Mouse (Mus musculus) megakaryocyte, adult 5-6 weeks (primary cell): ENCODE measurements around the gene Hcrt. TPM values are rescaled to one million over a fixed set of nuclear protein-coding genes. Genes with fewer than 3 reads are reported as not detected.

Experiments used
- ATAC-seq: 2 replicates; pipeline ENCODE4 v1.8.0; 2016; ENCODE audit warnings: mild to moderate bottlenecking, inconsistent platforms; ENCODE audit not compliant: poor library complexity, severe bottlenecking
- total RNA-seq, 2 experiments: library from RNA; stranded (forward) in 1 of 2; stranded (reverse) in 1 of 2; fragments of 153-499, 151-499 nt in 1 of 2; fragments of 221-1000, 200-1000 nt in 1 of 2; gene quantifications; 2 replicates each; pipeline versions ENCODE4 v1.2.3 to v1.2.4; 2015 to 2017

Gene Hcrt
- total RNA-seq, 2 experiments from 2014 or later, result not detected

- no peak for ATAC-seq
Measured at GRCm38 (mm10) chr11:100737105-100737733, 25.5 kb downstream of the Hcrt start.

- ATAC-seq, result no peak
Measured at GRCm38 (mm10) chr11:100736746-100737080, 26.0 kb downstream of the Hcrt start.

DNA sequence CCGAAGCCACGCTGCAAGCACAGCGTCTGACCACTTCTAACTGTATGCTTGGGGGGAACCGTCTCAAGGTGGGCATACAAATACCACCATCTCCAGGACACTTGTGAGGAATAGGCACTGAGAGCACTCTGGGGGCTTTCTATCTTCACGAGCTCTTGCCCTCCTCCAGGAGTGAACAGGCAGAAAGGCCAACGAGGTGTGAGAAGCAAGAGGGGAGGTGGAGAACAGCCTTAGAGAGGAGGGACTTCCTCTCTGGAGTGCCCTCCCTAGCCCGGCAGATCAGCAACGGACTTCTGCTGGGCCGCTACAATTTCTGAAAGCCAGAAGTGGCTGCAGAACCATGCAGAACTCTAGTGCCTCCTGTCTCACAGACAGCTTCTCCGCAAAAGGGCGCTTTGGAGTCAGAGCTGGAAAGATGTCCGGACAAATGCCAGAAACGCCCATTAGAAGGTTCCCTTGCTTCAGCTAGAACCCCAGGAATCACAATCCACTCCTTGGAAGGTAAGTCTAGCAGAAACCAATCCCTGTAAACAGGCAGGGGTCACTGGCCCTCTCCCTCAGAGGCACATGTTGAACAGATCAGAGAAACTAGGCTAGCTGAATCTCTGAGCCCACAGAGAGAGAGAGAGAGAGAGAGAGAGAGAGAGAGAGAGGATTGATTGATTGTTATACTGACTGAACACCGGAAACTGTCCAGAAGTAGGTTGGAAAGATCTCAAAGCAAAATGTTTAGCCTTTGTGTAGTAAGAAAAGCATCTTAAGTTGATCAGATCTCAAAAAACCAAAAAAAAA is 26.6 kb downstream of the Hcrt start:
- ATAC-seq, result peak; percentile 14; the same call in 1 of the 2 replicates

DNA sequence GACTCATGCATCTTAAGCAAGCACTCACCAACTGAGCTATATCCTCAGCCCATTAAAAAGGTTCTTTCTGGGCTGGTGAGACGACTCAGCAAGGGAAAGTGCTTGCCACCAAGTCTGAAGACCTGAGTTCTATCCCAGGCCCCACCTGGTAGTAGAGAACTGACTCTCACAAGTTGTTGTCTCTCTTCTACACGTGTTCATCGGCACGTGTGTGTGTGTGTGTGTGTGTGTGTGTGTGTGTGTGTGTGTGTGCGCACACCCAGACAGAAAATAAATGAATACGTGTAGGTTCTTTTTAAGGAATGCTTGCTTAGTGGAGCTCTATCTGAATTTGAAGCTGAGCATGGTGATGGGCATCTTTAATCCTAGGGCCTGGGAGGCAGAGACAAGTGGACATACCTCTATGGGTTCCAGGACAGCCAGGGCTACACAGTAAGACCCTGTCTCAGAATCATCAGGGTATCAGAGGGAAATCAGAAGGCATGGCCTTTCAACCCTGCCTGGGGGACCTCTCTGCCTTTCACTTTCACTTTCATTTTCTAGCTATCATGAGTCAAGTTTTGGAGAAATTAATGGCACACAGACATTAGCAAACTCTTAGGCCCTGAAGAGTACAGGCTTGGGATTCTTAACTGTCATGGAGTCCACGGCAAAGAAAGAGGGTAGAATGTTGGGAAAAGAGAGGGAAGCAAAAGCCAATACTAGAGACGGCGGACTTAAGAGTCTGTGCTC is 27.4 kb downstream of the Hcrt start:
- no peak for ATAC-seq

DNA sequence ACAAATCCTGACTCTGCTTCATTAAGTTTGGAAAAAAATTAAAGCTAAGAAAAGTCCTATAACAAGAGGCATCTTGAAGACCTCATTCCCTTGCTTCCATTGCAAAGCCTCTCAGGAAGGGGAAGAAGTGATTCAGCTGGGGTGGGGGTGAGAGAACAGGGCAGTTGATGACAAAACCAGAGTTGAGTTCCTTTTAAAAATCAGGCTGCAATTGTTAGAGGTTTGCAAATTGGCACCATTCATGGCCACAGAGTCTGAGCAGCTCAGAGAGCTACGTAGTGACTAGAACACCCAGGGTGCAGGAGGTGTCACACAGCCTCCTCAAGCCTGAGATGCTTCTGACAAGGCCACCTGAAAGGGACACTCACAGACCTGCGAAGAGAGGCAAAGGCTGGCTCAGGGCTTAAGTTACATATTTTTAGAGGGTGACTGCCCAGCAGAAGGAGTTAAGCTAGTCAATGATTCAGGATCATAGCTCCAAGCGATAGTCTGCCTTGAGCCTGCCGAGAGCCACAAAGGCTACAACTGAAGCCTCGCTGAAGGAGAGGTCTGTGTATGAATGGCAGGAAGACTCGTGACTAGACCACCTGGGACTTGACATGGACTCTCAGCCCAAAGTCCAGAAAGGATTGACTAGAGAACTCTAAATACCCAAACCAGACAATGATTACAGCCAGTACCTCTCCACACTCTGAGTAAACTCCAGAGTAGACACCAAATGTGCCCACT is 32.1 kb downstream of the Hcrt start:
- peak; percentile 68 for ATAC-seq

DNA sequence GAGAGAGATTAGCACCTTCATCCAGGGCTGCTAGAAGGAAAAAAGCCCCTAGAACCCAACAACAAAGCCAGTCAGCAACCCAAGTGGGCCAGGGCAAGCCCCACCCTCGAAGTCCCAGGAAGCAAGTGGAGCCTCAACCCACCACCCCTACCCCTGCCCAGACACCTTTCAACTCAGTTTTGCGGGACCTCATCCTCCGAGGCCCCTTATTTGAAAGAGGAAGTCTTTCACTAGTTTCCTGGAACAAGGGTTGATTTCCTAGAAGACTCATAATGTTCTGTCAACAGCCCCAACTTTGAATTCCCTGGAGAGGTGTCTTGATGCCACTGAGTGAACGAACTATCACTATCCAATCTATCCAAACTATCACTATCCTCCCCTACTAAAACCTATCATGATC is 32.8 kb downstream of the Hcrt start:
- ATAC-seq, result no peak

DNA sequence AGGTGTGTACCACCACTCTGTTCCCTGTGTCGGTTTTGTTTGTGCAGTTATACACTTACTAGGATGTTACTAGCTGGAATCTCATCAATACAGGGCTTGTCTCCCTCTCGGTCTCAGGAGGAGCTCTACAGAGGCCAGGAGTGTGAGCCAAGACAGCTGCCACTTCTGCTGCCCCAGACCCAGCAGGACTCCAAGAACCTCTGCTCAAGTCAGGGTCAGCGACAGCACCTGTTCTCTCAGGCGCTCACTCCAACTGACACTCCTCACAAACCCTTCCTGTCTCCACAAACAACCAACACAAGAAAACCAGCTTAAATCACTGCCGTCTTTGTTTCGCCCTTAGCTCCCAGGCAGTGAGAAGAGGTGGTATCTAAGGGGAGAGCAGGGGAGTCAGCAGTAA is 34.1 kb downstream of the Hcrt start:
- no peak for ATAC-seq

DNA sequence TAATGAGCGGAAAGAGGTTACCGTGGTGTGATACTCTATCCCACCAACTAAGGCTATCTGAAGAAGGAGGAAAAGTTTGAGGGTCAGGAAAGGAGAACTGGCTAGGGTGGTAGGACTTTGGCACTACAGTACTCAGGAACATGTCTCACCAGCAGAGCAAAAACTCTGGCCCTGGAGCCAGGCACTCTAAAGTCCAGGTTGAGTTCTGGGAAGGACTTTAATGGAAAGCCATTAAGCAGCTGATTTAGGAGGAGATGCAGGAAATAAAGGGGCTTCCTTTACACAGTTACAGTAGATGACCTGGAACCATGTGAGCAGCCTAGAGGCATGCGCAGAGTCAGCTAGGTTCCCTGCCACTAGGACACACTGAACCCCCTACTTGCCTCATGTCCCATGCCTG is 35.5 kb downstream of the Hcrt start:
- ATAC-seq, result no peak

DNA sequence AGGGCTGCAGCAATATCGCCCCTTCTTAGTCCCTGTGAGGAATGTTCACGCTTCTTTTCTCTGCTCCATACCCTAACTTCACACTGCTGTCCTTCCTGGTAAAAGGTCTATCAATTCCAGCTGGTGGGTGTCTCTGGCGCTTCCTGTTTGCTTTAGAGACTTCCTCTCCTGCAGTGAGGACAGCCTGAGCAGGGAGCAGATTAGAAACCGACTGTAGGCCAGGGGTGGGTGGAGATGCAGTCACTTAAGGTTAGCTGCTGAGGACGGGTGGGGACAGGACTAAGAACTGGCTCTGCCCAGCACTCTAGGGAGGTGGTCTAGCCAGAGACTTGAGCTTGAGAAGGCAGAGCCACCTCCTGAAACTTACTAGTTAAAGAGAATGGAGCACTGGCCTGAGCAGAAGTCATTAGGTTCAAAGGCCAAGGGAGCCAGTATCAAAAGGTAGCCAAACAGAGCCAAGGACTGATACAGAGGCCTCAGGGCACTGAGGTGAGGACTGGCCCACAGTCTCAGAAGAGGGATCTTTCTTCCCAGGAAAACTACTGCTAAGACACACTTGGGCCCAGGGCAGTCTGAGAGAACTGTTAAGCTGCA is 37.7 kb downstream of the Hcrt start:
- ATAC-seq, result peak; percentile 24; the same call in 1 of the 2 replicates

DNA sequence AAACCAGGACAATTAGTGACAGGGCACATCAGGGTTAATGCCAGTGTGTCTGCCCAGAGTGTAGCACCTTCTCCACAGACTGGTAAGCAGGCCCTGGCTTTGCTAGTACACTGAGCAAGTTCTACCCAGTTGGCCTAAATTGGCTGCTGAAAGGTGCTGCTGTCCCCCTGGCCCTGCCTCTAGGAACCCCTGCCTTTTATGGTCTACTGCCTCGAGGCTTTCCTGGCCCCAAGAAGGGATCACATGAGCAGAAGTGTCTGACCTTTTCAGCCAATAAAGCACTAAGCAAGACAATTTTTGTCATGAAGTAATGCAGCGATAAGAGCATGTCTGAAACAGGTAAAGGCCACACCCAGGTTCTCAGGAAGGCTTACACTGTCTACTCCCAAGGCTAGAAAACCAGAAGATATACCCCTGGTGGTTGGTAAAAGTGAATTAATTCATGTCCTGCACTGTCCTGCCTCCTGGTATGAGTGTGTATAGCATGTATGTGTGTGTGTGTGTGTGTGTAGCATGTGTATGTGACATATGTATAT is 40.2 kb downstream of the Hcrt start:
- ATAC-seq, result no peak

- ATAC-seq, result peak; percentile 43
Measured at GRCm38 (mm10) chr11:100721776-100722492, 40.8 kb downstream of the Hcrt start.

GRCm38 (mm10) chr11:100721254-100721653 is 41.5 kb downstream of the Hcrt start:
- ATAC-seq, result peak; percentile 41

DNA sequence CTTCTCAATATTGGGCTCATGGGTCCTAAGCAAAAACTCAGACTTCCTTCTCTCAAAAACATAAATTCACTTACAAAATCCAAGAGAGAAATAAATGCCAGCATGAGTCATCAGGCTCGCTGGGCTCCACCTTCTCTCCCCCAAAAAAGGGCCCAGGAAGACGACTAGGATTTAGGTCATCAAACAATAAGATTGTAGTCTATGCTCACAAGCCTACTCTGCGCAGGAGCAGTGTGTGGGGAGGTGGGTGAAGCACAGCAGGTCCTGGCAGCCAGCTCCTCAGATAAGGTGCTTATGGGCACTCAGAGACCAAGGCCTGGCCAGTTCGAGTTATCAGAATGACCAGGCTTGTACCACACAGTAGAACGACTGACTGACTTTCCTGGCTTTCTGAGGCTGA is 42.4 kb downstream of the Hcrt start:
- ATAC-seq, result no peak

DNA sequence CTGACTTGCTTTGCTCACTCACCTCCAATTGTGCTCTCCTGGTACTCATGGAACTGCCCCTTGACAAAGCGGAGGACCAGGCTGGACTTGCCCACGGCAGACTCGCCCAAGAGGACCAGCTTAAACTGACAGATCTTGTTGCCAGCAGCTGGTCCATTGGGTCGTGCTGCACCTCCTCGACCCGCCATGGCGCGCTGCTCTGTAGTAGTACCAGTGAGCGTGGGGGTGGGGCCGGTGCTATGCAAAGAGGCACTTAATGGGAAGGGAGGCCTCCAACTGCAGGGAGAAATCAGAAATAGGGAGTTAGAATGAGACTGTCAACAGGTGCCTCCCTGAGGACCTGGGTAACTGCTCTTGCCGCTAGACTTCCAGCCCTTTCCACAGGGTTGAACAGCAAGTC is 42.8 kb downstream of the Hcrt start:
- ATAC-seq, result no peak

- ATAC-seq, result no peak
Measured at GRCm38 (mm10) chr11:100719312-100719711, 43.4 kb downstream of the Hcrt start.

DNA sequence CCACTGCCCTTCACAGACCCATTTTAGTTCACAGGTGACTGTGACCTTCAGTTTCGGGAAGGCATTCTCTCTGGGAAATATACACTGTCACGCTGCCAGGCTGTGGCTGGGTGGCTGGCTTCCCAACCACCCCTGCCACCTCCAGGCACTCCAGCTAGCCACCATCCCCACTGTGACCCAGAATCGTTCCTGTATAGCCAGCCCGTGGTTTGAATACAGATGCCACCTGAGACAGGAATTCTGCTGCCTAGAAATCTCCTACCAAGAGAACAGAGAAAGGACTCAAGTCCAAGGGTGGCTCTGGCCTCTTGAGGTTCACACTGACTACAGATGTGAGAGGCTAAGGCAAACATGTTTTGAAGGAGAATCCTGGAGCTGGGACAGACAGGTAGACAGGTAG is 43.9 kb downstream of the Hcrt start:
- ATAC-seq, result no peak

GRCm38 (mm10) chr11:100718462-100718861 is 44.3 kb downstream of the Hcrt start:
- ATAC-seq, result no peak

- no peak for ATAC-seq
Measured at GRCm38 (mm10) chr11:100716649-100717048, 46.1 kb downstream of the Hcrt start.

GRCm38 (mm10) chr11:100714948-100715347 is 47.8 kb downstream of the Hcrt start:
- ATAC-seq, result no peak

GRCm38 (mm10) chr11:100714534-100714915 is 48.2 kb downstream of the Hcrt start:
- ATAC-seq, result peak; percentile 72
